Mouse (Mus musculus): ENCODE results near the gene Elp5. TPM values are rescaled to one million over a fixed set of nuclear protein-coding genes. Genes with fewer than 3 reads are reported as not detected.
A peak's percentile ranks its signal among the peaks of the same experiment; 100 is the strongest.

Gene Elp5
- total and polyA plus RNA-seq, 3 experiments, result 95.9 to 177 (median 119) TPM

DNA sequence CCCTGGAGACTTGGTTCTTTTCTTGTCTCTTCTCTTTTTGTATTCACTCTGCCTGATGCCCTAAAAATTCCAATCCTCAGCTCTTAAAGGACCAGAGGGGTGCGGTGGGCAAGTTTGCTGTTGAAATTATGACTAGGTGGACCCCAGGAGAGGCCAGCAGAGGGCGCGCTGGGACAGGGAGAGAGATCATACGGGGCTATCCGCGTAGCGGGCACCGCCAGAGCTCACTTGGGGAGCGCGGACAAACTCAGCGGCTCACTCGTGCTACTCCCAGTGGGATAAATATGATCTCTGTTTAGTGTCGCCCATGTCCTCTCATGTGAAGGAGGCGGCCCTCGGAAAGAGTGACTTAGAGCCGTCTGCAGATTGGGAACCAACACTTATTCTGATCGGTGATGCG is 48.1 kb downstream of the Elp5 start (continued):
- peak; percentile 86; the same call in 1 of the 2 replicates for TF ChIP-seq SIN3A (IDR thresholded peaks at IDR 0.05; ENCODE audit: low read length)
- TF ChIP-seq RCOR1 (conservative IDR thresholded peaks at IDR 0.05; ENCODE audit: low read depth, low read length), result no peak
- TF ChIP-seq POLR2AphosphoS2 (IDR thresholded peaks at IDR 0.05; ENCODE audit: low read depth, low read length), result no peak
- TF ChIP-seq IRF4 (IDR thresholded peaks at IDR 0.05; ENCODE audit: low read depth, low read length), result peak; percentile 77
- TF ChIP-seq ZC3H11A (IDR thresholded peaks at IDR 0.05; ENCODE audit: low read depth, low read length), result peak; percentile 85
- 0 out of 2 replicates have a peak, but pooled peaks have one; percentile 46 for TF ChIP-seq NRF1 (IDR thresholded peaks at IDR 0.05; ENCODE audit: low read depth, low read length)
- no peak for TF ChIP-seq ZKSCAN1 (IDR thresholded peaks at IDR 0.05; ENCODE audit: borderline replicate concordance, low read depth, low read length)
- no peak for TF ChIP-seq CHD1 (IDR thresholded peaks at IDR 0.05; ENCODE audit: low read depth, low read length)
- TF ChIP-seq HCFC1 (IDR thresholded peaks at IDR 0.05; ENCODE audit: low read depth, low read length), result peak; percentile 51; the same call in 1 of the 2 replicates
- peak; percentile 92 for TF ChIP-seq MAZ (IDR thresholded peaks at IDR 0.05; ENCODE audit: low read depth, low read length)
- no peak for TF ChIP-seq GABPA (IDR thresholded peaks at IDR 0.05; ENCODE audit: insufficient replicate concordance, low read depth, low read length)
- TF ChIP-seq MAX (IDR thresholded peaks at IDR 0.05; ENCODE audit: low read length), result no peak
- TF ChIP-seq USF1 (IDR thresholded peaks at IDR 0.05; ENCODE audit: low read depth, low read length), result no peak
- peak; percentile 66; the same call in 1 of the 2 replicates for TF ChIP-seq BHLHE40 (IDR thresholded peaks at IDR 0.05; ENCODE audit: low read depth, low read length)

GRCm38 (mm10) chr11:69933066-69933465 is 49.3 kb downstream of the Elp5 start:
- no peaks in the 10 kb centered on the region for H3K9me3 ChIP-seq (replicated peaks; ENCODE audit: low read length)
- TF ChIP-seq MAZ (IDR thresholded peaks at IDR 0.05; ENCODE audit: low read depth, low read length) (no peak), GABPA (IDR thresholded peaks at IDR 0.05; ENCODE audit: insufficient replicate concordance, low read depth, low read length) (no peak), USF1 (IDR thresholded peaks at IDR 0.05; ENCODE audit: low read depth, low read length) (no peak), CHD1 (IDR thresholded peaks at IDR 0.05; ENCODE audit: low read depth, low read length) (no peak), MXI1 (IDR thresholded peaks at IDR 0.05; ENCODE audit: low read depth, low read length) (no peak), UBTF (IDR thresholded peaks at IDR 0.05; ENCODE audit: low read depth, low read length) (no peak), JUND (conservative IDR thresholded peaks at IDR 0.05; ENCODE audit: low read depth, low read length) (no peak), SMC3 (IDR thresholded peaks at IDR 0.05; ENCODE audit: low read depth, low read length) (no peak), BHLHE40 (IDR thresholded peaks at IDR 0.05; ENCODE audit: low read depth, low read length) (no peak), RAD21 (IDR thresholded peaks at IDR 0.05; ENCODE audit: low read depth, low read length) (no peak), ETS1 (conservative IDR thresholded peaks at IDR 0.05; ENCODE audit: low read depth, low read length) (no peak), ZKSCAN1 (IDR thresholded peaks at IDR 0.05; ENCODE audit: borderline replicate concordance, low read depth, low read length) (no peak), ZMIZ1 (IDR thresholded peaks at IDR 0.05; ENCODE audit: low read depth, low read length) (no peak), E2F4 (IDR thresholded peaks at IDR 0.05; ENCODE audit: insufficient replicate concordance, low read depth, low read length) (no peak), MAFK (IDR thresholded peaks at IDR 0.05; ENCODE audit: insufficient replicate concordance, low read length) (no peak), MYC (IDR thresholded peaks at IDR 0.05; ENCODE audit: low read depth, low read length) (no peak), ZNF384 (IDR thresholded peaks at IDR 0.05; ENCODE audit: low read depth, low read length) (no peak), RCOR1 (conservative IDR thresholded peaks at IDR 0.05; ENCODE audit: low read depth, low read length) (no peak)
- H3K4me1 ChIP-seq (ENCODE audit: control insufficient read depth in 1 of 2, insufficient read depth in 2 of 2), result peaks cover 5 to 63% of the 10 kb centered on the region in 2 experiments
- no peak for DNase-seq (ENCODE audit: extremely low read depth)
- in situ Hi-C loops (cut with MboI; ENCODE audit: low pct_ligation_motif_present, low pct_unique_long_range_greater_than_20kb, low sequenced_read_pairs), result no loop called here
- H3K36me3 ChIP-seq (replicated peaks in 1 of 2; ENCODE audit: control insufficient read depth in 1 of 2, insufficient read depth in 1 of 2, low read length in 1 of 2), result no peaks in the 10 kb centered on the region
- no peak overlapping the region for H3K4me2 ChIP-seq (ENCODE audit: insufficient read depth, low read depth, poor library complexity, severe bottlenecking)
- H3K27ac ChIP-seq (ENCODE audit: insufficient read depth, low read depth), result no peak overlapping the region
- dilution Hi-C loops (cut with MboI; ENCODE audit: extremely low pct_ligation_motif_present, extremely low pct_unique_long_range_greater_than_20kb, low sequenced_read_pairs), result no loop called here
- H3K4me3 ChIP-seq (replicated peaks in 1 of 3; ENCODE audit: low read depth in 2 of 3, low read length in 2 of 3, poor library complexity in 1 of 3), result no peak overlapping the region
- no peaks in the 10 kb centered on the region for H3K79me2 ChIP-seq (replicated peaks; ENCODE audit: control insufficient read depth, extremely low read depth, insufficient read depth, poor library complexity, severe bottlenecking)
- H3K27me3 ChIP-seq (replicated peaks), result peaks cover 39% of the 10 kb centered on the region
- no peak overlapping the region for H3K9ac ChIP-seq (ENCODE audit: insufficient read depth, low read depth)
